Mouse (Mus musculus) thymus, adult 2 months (tissue): ENCODE data around the gene Stk11.

ENCODE experiments used
- CTCF ChIP-seq: fragments of 200-500 bp; IDR thresholded peaks from 2 replicates; pipeline ENCODE4 v1.5.1; 2012; ENCODE audit warnings: mild to moderate bottlenecking, control low read depth, low read length, moderate library complexity, borderline replicate concordance; ENCODE audit not compliant: control insufficient read depth, poor library complexity, insufficient read depth; ENCODE audit errors: extremely low read depth
- POLR2A ChIP-seq: fragments of 200-500 bp; IDR thresholded peaks from 2 replicates; pipeline ENCODE4 v1.6.1; 2012; ENCODE audit warnings: mild to moderate bottlenecking, low read length, control low read depth, moderate library complexity; ENCODE audit not compliant: control insufficient read depth, poor library complexity, insufficient read depth; ENCODE audit errors: extremely low read depth

GRCm38 (mm10) chr10:80080396-80081070 is 35.1 kb upstream of the Stk11 start:
- TF ChIP-seq CTCF = no peak
- TF ChIP-seq POLR2A = no peak
